Mouse (Mus musculus): ENCODE data around the gene Tshz2. TPM values are rescaled to one million over a fixed set of nuclear protein-coding genes. Genes with fewer than 3 reads are reported as not detected.

The Tshz2 gene
- polyA plus RNA-seq, 1 experiment from 2014 or later = 3.2 TPM

DNA sequence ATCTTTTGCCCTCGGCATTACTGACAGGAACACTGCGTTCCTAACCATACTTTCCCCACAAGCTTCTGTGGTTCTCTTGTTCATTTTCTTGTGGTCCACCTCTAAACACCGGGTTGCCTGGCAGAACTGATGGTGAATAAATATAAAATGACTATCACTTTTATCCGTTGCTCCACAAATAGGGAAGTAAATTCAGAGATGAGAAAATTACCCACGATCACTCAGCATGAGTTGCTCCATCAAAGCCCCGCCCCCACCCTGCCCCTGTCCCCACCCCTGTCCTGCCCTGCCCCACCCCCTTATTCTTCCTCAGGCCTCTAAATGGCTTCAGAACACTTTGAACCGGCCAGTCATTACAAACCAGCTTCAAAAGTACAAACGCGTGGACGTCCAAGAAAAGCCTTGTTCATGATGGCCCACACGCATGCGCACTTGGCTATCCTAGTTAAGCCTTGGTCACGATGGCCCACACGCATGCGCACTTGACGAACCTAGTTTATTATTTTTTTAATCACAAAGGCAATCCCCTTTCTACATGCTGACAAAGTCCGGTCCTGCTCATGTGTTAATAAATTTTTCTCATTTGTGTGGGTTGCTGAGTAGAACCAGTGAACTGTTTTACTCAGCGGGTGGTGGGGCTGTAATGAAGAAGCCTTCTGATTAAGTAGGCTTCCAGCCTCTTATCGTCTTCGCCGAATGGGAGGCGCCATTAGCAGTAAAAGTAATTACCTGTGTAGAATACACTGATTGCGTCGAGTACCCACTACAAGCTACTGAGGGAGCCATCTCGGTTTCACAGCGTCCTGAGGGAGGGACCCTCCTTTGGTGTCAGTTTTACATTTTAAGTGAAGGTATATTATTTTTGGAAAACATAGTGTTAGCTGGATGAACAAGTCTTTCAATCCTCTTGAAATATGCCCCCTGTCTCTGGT lies 102.9 kb downstream of the Tshz2 start:
- no peak overlapping the region for H3K4me2 ChIP-seq (ENCODE audit: low read depth, low read length)

DNA sequence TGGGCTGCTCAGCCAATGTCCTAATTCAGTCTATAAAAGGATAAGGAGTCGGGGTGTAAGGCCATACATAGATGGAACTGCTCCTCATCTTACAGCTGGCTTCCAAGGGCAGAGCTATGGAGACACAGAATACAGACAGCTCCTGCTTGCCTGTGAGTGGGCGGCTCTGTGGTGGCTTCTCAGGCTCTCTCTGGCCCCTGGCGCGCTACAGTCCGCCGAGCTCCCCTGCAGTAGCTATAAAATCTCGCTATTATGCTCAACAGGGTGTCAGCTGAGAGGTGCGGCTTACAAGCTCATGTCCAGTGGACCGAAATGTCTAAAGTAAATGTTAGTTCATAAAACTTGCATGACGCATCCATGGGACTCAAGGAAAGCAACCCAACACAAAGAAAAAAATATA lies 108.2 kb downstream of the Tshz2 start:
- H3K4me1 ChIP-seq (ENCODE audit: control insufficient read depth, insufficient read depth, low read length) = no peaks in the 10 kb centered on the region
- H3K36me3 ChIP-seq (ENCODE audit: control insufficient read depth, insufficient read depth) = no peaks in the 10 kb centered on the region
- no peak overlapping the region for H3K4me3 ChIP-seq (ENCODE audit: low read length)
- H3K9me3 ChIP-seq (replicated peaks; ENCODE audit: control insufficient read depth, low read length) = no peaks in the 10 kb centered on the region
- no peak for ATAC-seq (replicated peaks; ENCODE audit: extremely low read depth, insufficient read depth, low FRiP score)
- H3K4me2 ChIP-seq (ENCODE audit: low read depth, low read length) = no peak overlapping the region
- WGBS = 91% methylated on average over 10 of the region's 10 CpGs
- no peaks in the 10 kb centered on the region for H3K27me3 ChIP-seq (ENCODE audit: control insufficient read depth, insufficient read depth, low read length)
- no peak overlapping the region for H3K9ac ChIP-seq (ENCODE audit: low read length)
- H3K27ac ChIP-seq (ENCODE audit: low read length) = no peak overlapping the region

More for the DNA sequence above, 102.9 kb downstream of the Tshz2 start:
- Histone ChIP-seq H3K4me3 (ENCODE audit: low read length) (no peak overlapping the region), H3K9me3 (replicated peaks; ENCODE audit: control insufficient read depth, low read length) (no peaks in the 10 kb centered on the region), H3K27me3 (ENCODE audit: control insufficient read depth, insufficient read depth, low read length) (no peaks in the 10 kb centered on the region), H3K9ac (ENCODE audit: low read length) (no peak overlapping the region), H3K36me3 (ENCODE audit: control insufficient read depth, insufficient read depth) (no peaks in the 10 kb centered on the region), H3K27ac (ENCODE audit: low read length) (no peak overlapping the region), H3K4me1 (ENCODE audit: control insufficient read depth, insufficient read depth, low read length) (peaks cover 1% of the 10 kb centered on the region)
- ATAC-seq (replicated peaks; ENCODE audit: extremely low read depth, insufficient read depth, low FRiP score) = no peak
- 84% methylated on average over 26 of the region's 26 CpGs for WGBS

DNA sequence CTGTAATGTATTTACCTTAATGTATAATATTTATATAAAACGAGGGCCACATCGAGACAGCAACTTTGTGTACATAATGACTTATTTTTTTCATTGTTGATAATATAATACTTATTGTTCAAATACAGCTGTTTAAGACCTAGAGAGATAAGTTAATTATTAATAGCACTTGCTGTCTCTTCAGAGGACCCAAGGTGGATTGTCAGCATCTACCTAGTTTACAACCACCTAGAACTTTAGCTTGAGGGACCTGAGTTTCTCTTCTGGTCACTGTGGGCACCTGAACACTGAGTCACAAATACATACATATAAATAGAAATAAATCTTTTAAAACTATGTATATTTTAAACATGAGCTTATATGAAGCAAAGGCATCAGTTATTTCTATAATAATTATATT lies 110.0 kb downstream of the Tshz2 start:
- H3K27me3 ChIP-seq (ENCODE audit: control insufficient read depth, insufficient read depth, low read length) = no peaks in the 10 kb centered on the region
- no peaks in the 10 kb centered on the region for H3K36me3 ChIP-seq (ENCODE audit: control insufficient read depth, insufficient read depth)
- H3K9me3 ChIP-seq (replicated peaks; ENCODE audit: control insufficient read depth, low read length) = 0 out of 2 replicates have a peak, but pooled peaks cover 1% of the 10 kb centered on the region
- H3K27ac ChIP-seq (ENCODE audit: low read length) = no peak overlapping the region
- WGBS = 74% methylated on average over 2 of the region's 2 CpGs
- peaks cover 4% of the 10 kb centered on the region for H3K4me1 ChIP-seq (ENCODE audit: control insufficient read depth, insufficient read depth, low read length)
- no peak for ATAC-seq (replicated peaks; ENCODE audit: extremely low read depth, insufficient read depth, low FRiP score)
- no peak overlapping the region for H3K9ac ChIP-seq (ENCODE audit: low read length)
- H3K4me3 ChIP-seq (ENCODE audit: low read length) = no peak overlapping the region
- no peak overlapping the region for H3K4me2 ChIP-seq (ENCODE audit: low read depth, low read length)

DNA sequence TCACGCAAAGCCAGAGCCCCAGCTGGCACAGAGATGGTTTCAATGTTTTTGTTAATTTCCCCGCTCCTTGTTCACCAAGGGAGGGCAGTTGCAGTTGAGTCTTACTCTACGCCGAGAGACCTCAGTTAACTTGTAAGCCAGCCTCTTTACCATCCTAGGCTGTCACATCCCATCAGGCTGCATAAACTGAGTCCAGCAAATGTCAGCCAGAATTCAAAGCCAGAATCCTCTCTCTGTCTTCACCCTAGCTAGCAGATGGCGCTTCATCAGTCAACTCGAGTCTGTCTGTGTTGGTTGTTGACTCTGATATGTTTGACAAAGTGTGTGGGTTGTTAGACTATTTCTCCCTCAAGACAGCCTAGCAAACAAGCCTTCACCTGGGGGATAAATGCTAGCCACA lies 110.5 kb downstream of the Tshz2 start:
- H3K36me3 ChIP-seq (ENCODE audit: control insufficient read depth, insufficient read depth) = no peaks in the 10 kb centered on the region
- WGBS = 75% methylated on average over 6 of the region's 6 CpGs
- H3K9me3 ChIP-seq (replicated peaks; ENCODE audit: control insufficient read depth, low read length) = 0 out of 2 replicates have a peak, but pooled peaks cover 2% of the 10 kb centered on the region
- H3K27ac ChIP-seq (ENCODE audit: low read length) = no peak overlapping the region
- H3K4me3 ChIP-seq (ENCODE audit: low read length) = no peak overlapping the region
- ATAC-seq (replicated peaks; ENCODE audit: extremely low read depth, insufficient read depth, low FRiP score) = no peak
- no peak overlapping the region for H3K9ac ChIP-seq (ENCODE audit: low read length)
- H3K4me2 ChIP-seq (ENCODE audit: low read depth, low read length) = no peak overlapping the region
- H3K4me1 ChIP-seq (ENCODE audit: control insufficient read depth, insufficient read depth, low read length) = peaks cover 4% of the 10 kb centered on the region
- H3K27me3 ChIP-seq (ENCODE audit: control insufficient read depth, insufficient read depth, low read length) = no peaks in the 10 kb centered on the region

DNA sequence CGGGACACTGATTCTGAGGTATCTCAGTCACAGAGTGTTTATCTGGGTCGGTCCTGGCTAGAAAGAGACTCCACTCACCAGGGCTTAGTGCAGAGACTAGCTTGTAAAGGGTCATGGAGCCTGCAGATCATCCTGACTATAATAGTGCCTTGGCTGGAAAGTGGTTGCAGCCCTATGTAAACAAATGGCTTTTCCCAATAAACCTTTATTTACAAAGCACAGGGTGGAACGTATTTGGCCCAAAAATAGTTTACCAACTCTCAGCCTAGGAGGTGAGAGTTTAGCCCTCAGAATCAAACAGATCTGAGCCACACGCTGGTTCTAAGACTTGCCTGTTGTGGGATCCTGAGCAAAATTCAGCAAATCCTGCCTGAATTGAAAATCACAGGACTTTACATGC lies 111.1 kb downstream of the Tshz2 start:
- WGBS = 65% methylated on average over 4 of the region's 4 CpGs
- H3K4me1 ChIP-seq (ENCODE audit: control insufficient read depth, insufficient read depth, low read length) = peaks cover 4% of the 10 kb centered on the region
- H3K27ac ChIP-seq (ENCODE audit: low read length) = no peak overlapping the region
- no peak overlapping the region for H3K9ac ChIP-seq (ENCODE audit: low read length)
- no peak for ATAC-seq (replicated peaks; ENCODE audit: extremely low read depth, insufficient read depth, low FRiP score)
- no peak overlapping the region for H3K4me2 ChIP-seq (ENCODE audit: low read depth, low read length)
- H3K36me3 ChIP-seq (ENCODE audit: control insufficient read depth, insufficient read depth) = no peaks in the 10 kb centered on the region
- H3K27me3 ChIP-seq (ENCODE audit: control insufficient read depth, insufficient read depth, low read length) = no peaks in the 10 kb centered on the region
- H3K9me3 ChIP-seq (replicated peaks; ENCODE audit: control insufficient read depth, low read length) = 0 out of 2 replicates have a peak, but pooled peaks cover 2% of the 10 kb centered on the region
- no peak overlapping the region for H3K4me3 ChIP-seq (ENCODE audit: low read length)

DNA sequence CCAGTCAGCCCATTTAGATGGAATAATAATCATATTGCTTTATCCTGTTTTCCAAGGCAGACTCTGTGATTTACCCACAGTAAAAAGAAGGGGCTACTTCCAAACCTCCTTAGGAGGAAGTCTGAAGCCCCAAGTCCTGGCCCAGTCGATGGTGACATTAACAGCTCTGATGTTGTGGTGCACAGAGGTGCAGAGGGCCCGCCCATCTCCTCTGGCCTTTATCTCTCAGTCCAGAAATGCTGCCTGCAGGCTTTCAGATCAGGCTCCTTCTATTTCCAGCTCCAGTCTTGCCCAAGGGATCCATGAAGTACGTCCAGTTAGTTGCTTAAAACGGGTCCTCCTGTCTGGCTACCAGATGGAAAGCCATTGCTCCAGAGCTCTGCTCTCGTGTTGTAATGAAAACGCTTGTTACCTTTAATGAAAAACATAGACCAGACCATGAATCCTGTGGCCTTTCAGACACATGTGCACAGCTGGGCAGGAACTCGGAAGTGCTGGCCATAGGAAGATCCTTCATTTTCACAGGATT lies 114.4 kb downstream of the Tshz2 start:
- Histone ChIP-seq H3K36me3 (ENCODE audit: control insufficient read depth, insufficient read depth) (no peaks in the 10 kb centered on the region), H3K4me2 (ENCODE audit: low read depth, low read length) (no peak overlapping the region), H3K9ac (ENCODE audit: low read length) (no peak overlapping the region), H3K27ac (ENCODE audit: low read length) (no peak overlapping the region), H3K9me3 (replicated peaks; ENCODE audit: control insufficient read depth, low read length) (0 out of 2 replicates have a peak, but pooled peaks cover 2% of the 10 kb centered on the region), H3K27me3 (ENCODE audit: control insufficient read depth, insufficient read depth, low read length) (no peaks in the 10 kb centered on the region), H3K4me1 (ENCODE audit: control insufficient read depth, insufficient read depth, low read length) (peaks cover 17% of the 10 kb centered on the region), H3K4me3 (ENCODE audit: low read length) (no peak overlapping the region)
- no peak for ATAC-seq (replicated peaks; ENCODE audit: extremely low read depth, insufficient read depth, low FRiP score)
- WGBS = 52% methylated on average over 7 of the region's 7 CpGs

DNA sequence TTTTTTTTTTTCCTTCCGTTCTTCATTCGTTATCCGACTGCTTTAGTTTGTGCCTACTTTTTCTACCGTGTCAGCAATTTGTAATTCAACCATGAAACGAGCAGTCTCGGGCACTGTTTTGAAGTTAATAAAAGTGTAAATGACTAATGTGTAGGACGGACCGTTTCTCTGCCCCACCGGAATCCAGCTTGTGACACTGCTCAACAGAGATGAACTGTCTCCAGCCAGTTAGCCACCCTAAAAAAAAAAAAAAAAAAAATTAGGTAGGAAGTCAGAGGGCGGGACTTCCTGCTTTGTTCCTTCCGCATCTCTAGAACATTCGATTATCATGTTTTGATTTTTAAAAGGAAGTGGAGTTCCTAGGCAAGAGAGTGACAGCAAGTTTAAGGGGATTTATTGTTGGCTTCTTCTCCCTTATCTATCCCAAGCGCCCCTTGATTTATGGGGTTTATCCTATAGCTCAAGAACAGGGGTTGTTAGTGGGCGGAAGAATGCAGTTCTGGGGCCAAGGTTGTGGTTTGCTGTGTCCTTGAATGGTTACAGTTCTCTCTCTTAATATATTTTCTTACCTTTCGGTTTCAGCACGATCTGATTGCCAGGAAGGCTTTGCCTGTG lies 116.6 kb downstream of the Tshz2 start:
- no peaks in the 10 kb centered on the region for H3K36me3 ChIP-seq (ENCODE audit: control insufficient read depth, insufficient read depth)
- ATAC-seq (replicated peaks; ENCODE audit: extremely low read depth, insufficient read depth, low FRiP score) = no peak
- 0 out of 2 replicates have a peak, but pooled peaks cover 2% of the 10 kb centered on the region for H3K9me3 ChIP-seq (replicated peaks; ENCODE audit: control insufficient read depth, low read length)
- no peaks in the 10 kb centered on the region for H3K27me3 ChIP-seq (ENCODE audit: control insufficient read depth, insufficient read depth, low read length)
- H3K4me1 ChIP-seq (ENCODE audit: control insufficient read depth, insufficient read depth, low read length) = peaks cover 17% of the 10 kb centered on the region
- no peak overlapping the region for H3K27ac ChIP-seq (ENCODE audit: low read length)
- H3K4me2 ChIP-seq (ENCODE audit: low read depth, low read length) = no peak overlapping the region
- no peak overlapping the region for H3K9ac ChIP-seq (ENCODE audit: low read length)
- no peak overlapping the region for H3K4me3 ChIP-seq (ENCODE audit: low read length)
- 79% methylated on average over 16 of the region's 16 CpGs for WGBS

DNA sequence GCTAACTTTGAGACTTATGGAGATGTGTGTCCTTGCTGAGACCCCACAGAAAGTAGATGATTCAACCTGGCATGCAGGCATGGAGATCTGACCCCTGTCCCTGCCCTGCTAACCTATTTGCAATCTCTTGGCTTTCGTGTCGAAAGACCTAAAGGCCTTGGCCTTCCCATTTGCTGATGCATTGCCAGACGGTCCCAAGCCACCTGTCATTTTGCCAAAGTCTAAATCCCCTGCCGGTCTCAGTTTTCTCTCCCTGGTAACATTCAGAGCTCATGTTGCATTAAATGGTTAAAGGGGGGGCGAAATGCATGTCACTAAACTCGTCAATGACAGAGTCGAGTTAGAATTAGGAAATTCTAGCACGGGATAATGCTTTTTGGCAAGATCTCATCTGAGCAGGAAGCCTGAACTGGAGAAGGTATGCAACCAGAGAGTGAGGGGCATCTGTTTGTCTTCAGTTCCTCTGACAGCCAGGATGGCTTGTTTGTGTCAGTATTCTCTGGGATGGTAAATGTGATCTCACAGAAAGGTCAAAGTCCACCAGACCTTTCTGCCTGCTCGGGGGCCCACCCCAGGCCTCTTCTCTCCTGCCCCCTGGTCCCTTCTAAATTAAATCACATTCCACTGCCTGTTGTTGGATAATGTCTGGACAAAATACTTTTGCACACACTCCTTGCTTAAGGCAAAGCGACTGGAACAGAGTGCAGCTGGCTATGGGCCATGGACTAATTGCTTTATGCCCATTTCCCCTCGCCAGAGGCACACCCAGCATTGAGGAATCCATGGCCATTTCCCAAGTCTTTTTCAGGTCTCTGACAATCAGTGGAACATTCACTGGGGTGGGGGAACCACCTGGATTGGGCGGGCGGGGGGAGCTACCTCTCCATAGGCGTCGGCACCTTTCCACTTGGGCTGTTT lies 118.0 kb downstream of the Tshz2 start:
- ATAC-seq (replicated peaks; ENCODE audit: extremely low read depth, insufficient read depth, low FRiP score) = peak; percentile 53
- Histone ChIP-seq H3K4me1 (ENCODE audit: control insufficient read depth, insufficient read depth, low read length) (peaks cover 17% of the 10 kb centered on the region), H3K27ac (ENCODE audit: low read length) (peak overlapping the region; percentile 72), H3K4me2 (ENCODE audit: low read depth, low read length) (no peak overlapping the region), H3K4me3 (ENCODE audit: low read length) (no peak overlapping the region), H3K9ac (ENCODE audit: low read length) (no peak overlapping the region), H3K9me3 (replicated peaks; ENCODE audit: control insufficient read depth, low read length) (0 out of 2 replicates have a peak, but pooled peaks cover 2% of the 10 kb centered on the region), H3K27me3 (ENCODE audit: control insufficient read depth, insufficient read depth, low read length) (no peaks in the 10 kb centered on the region), H3K36me3 (ENCODE audit: control insufficient read depth, insufficient read depth) (no peaks in the 10 kb centered on the region)
- WGBS = 29% methylated on average over 15 of the region's 15 CpGs
